Mouse (Mus musculus) G1E (cell line): ENCODE measurements around the gene Gemin8. TPM values are rescaled to one million over a fixed set of nuclear protein-coding genes. Genes with fewer than 3 reads are reported as not detected.

Source experiments
- ATAC-seq: 2 replicates; pipeline ENCODE4 v1.8.0; 2016; ENCODE audit warnings: mild to moderate bottlenecking; ENCODE audit not compliant: insufficient number of reproducible peaks, poor library complexity, low FRiP score, severe bottlenecking; ENCODE audit errors: extremely low read depth
- DNase-seq: peaks from one replicate; pipeline ENCODE4 v3.0.0; 2012; ENCODE audit warnings: low spot score
- H3K27me3 ChIP-seq: 2 replicates; pipeline ENCODE4 v1.6.1; 2012; ENCODE audit warnings: mild to moderate bottlenecking, low read length, inconsistent platforms; ENCODE audit not compliant: insufficient read depth
- H3K36me3 ChIP-seq: replicated peaks from 2 replicates; pipeline ENCODE3; 2012; ENCODE audit warnings: mild to moderate bottlenecking, inconsistent platforms
- H3K4me1 ChIP-seq: 2 replicates; pipeline ENCODE4 v1.6.1; 2012; ENCODE audit warnings: low read depth, low read length, inconsistent platforms, mixed read lengths; ENCODE audit not compliant: insufficient read depth
- H3K4me3 ChIP-seq: 2 replicates; pipeline ENCODE4 v1.5.1; 2012; ENCODE audit warnings: low read depth, mild to moderate bottlenecking, inconsistent platforms, low read length, moderate library complexity, mixed read lengths
- H3K9me3 ChIP-seq: replicated peaks from 2 replicates; pipeline ENCODE4 v1.6.1; 2012; ENCODE audit warnings: inconsistent platforms
- CTCF ChIP-seq: IDR thresholded peaks from 2 replicates; pipeline ENCODE4 v1.5.1; 2012; ENCODE audit warnings: low read depth, low read length, inconsistent platforms, mixed read lengths
- GATA1 ChIP-seq: IDR thresholded peaks from 2 replicates; pipeline ENCODE4 v1.6.1; 2012; ENCODE audit warnings: borderline replicate concordance, low read length, inconsistent platforms, mixed read lengths
- GATA2 ChIP-seq: IDR thresholded peaks from 2 replicates; pipeline ENCODE4 v1.6.1; 2012; ENCODE audit warnings: low read depth, low read length, inconsistent platforms, borderline replicate concordance
- POLR2AphosphoS5 ChIP-seq: IDR thresholded peaks from 2 replicates; pipeline ENCODE4 v1.6.1; 2012; ENCODE audit warnings: low read depth, low read length, inconsistent platforms; ENCODE audit not compliant: insufficient replicate concordance
- TAL1 ChIP-seq: conservative IDR thresholded peaks from 2 replicates; pipeline ENCODE4 v1.6.1; 2012; ENCODE audit warnings: low read depth, low read length, inconsistent platforms, mixed read lengths
- polyA plus RNA-seq: library from polyadenylated mRNA; stranded (reverse); fragments of >175 nt; gene quantifications from 2 replicates; pipeline ENCODE4 v1.2.3, GENCODE M21; 2012
- total RNA-seq, 2 experiments: library from RNA; stranded (forward) in 1 of 2; stranded (reverse) in 1 of 2; fragments of 200-1000 nt in 1 of 2; fragments of >200 nt in 1 of 2; fragmentation: Nextera tagmentation in 1 of 2; gene quantifications; 2 replicates each; pipeline ENCODE4 v1.2.3; 2014 to 2017

The Gemin8 gene
- total RNA-seq (2014; fragmentation: Nextera tagmentation) (18.7 and 19.9 TPM in 2 replicates), total RNA-seq (2017) (11.2 and 11.3 TPM in 2 replicates), polyA plus RNA-seq (4.8 and 6.8 TPM in 2 replicates)

DNA sequence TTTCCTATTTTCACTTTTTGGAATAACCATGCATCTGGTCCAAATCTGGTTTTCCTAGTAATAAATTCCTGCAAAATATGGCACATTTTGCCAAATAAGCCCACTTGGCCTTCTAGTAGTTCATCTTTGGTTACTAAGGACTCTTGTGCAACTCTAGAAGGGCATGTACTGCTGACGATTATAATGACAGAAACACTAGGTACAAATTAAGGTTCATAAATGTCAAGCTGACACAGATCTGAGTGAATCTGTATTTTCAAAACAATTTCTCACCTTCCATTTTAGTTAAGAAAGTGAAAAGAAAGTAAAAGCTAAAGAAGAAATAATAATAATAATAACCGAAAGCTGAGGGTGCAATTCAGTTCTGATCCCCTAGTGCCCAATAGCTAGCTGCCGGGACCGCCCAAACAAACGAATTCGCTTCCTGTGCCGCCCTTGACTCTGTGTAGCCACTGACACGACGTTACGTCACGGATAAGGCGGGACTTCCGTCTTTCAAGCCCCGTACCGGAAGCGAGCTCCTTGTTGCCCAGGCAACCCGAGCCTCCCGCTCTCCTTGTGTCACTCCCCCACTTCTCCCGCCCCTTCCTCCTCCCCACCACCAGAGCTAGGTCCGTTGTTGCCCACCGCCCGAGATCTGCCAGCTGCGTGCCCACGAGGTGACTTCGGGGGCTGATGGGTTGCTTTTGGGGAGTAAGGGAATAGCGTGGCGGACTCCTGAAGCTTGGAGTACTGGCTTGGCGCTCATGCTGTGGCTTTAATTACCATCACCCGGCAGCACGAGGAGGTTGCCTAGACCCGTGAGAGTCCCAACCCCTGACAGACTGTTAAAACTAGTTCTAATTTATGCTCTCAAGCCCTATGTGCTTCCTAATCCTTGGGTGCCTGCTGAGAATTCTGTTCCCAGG lies at the start of gene Gemin8:
TSS of gene Gemin8 (plus strand) at position 563 of the 908 bp plus-strand sequence.
- Histone ChIP-seq H3K4me3 (peak within 1 kb of the TSS; percentile 75), H3K4me1 (peaks cover 10% of the 10 kb centered on the region), H3K27me3 (no peaks in the 10 kb centered on the region), H3K36me3 (peaks cover 6% of the 10 kb centered on the region), H3K9me3 (no peaks in the 10 kb centered on the region)
- TF ChIP-seq POLR2AphosphoS5: no peak
- TF ChIP-seq CTCF: no peak
- no peak for TF ChIP-seq GATA1
- no peak for TF ChIP-seq TAL1
- TF ChIP-seq GATA2: no peak
- DNase-seq (peak; percentile 20), ATAC-seq (peak; percentile 97)

DNA sequence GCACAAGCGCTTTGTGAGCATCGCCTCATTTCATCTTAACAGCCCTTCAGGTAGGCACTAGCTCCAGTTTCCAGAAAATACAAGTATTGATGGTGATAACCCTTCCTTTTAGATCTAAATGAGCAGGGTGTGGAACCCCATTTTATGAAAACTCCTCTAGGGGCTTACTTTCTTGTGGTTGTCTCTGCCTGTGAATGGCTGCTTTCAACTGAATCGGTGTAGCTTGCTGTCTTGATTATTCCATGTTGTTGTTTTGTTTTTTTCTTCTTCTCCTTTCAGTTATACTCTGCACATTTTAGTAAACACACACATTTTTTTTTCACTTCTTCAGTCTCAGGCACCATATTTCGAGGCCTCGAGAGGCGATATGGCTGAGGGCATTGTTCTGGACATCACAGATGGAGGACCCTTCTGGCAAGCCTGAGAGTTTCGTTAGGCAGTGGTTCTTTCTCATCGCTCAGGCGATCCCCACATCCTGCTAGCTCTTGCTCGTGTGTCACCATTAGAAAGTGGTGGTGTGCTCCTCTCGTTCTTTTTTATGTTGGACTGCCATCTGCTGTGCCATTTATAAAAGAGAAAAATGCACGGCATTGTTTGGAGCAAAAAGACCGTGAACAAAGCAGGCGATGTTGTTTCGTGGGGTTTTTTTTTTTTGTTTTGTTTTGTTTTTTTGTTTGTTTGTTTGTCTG lies 23.0 kb upstream of the Gemin8 start:
- DNase-seq: no peak
- no peak for TF ChIP-seq TAL1
- no peak for TF ChIP-seq GATA2
- no peak for TF ChIP-seq CTCF
- no peak for TF ChIP-seq POLR2AphosphoS5
- no peak for TF ChIP-seq GATA1
- Histone ChIP-seq H3K27me3 (no peaks in the 10 kb centered on the region), H3K4me1 (no peaks in the 10 kb centered on the region), H3K4me3 (no peak overlapping the region), H3K36me3 (no peaks in the 10 kb centered on the region), H3K9me3 (no peaks in the 10 kb centered on the region)
- no peak for ATAC-seq

DNA sequence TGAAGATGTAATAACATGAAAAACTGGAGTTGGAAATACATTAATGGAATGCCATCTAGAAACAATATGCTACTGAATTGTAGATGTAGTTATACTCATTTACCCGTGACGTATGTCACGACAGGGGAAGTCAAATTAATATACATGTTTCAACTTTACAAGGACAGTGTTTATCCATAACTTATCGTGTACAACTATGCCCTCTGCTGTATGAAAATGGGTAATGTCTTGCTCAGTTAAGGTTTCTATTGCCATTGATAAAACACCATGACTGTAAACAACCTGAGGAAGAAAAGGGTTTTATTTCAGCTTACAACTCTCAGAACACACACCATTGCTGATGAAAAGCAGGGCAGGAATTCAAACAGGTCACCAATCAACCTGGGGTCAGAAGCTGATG lies 7.5 kb upstream of the Gemin8 start:
- Histone ChIP-seq H3K4me3 (no peak overlapping the region), H3K36me3 (no peaks in the 10 kb centered on the region), H3K9me3 (no peaks in the 10 kb centered on the region), H3K4me1 (no peaks in the 10 kb centered on the region), H3K27me3 (no peaks in the 10 kb centered on the region)
- no peak for DNase-seq
- TF ChIP-seq TAL1 (no peak), GATA2 (no peak), GATA1 (no peak), POLR2AphosphoS5 (no peak), CTCF (no peak)
- no peak for ATAC-seq

DNA sequence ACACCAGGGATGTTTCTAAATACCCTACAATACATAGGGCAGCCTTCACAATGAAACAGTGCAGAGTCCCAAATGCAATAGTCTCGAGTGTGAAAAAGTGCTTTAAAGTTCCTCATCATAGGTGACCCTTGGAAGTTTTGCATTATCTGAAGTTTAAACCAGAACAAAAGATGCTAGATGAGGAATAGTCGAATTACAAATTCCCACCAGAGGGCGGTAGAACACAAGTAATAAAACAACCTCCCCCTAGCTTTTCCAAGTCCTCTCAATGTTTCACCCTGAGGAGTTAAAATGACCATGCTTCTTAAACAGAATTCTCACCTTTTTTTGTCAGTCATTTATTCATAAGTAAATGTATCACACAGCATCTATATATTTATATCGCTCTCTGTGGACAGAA lies 2.9 kb upstream of the Gemin8 start:
- TF ChIP-seq POLR2AphosphoS5: no peak
- TF ChIP-seq TAL1: no peak
- H3K9me3 ChIP-seq: no peaks in the 10 kb centered on the region
- no peak for DNase-seq
- no peaks in the 10 kb centered on the region for H3K36me3 ChIP-seq
- no peak overlapping the region for H3K4me3 ChIP-seq
- no peaks in the 10 kb centered on the region for H3K27me3 ChIP-seq
- H3K4me1 ChIP-seq: peaks cover 4% of the 10 kb centered on the region
- ATAC-seq: no peak

DNA sequence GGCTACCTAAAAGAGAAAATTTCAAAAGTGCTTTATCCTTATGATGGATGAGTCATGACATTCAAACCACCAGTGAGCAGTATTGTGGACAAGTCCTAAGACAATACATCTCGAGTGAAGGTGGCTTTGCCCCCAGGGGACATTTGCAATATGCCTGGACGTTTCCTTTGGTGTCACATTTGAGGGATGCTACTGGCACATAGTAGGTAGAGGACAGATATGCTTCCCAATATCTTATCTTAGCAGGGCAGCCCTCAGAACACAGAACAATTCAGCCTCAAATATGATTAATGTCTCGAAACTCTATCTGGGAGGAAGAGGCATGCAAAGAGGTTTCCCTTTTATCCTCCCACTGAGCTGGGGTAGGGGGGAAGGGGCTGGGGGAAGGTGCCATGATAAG lies 2.3 kb upstream of the Gemin8 start:
- H3K27me3 ChIP-seq: no peaks in the 10 kb centered on the region
- H3K4me3 ChIP-seq: no peak overlapping the region
- DNase-seq (no peak), ATAC-seq (no peak)
- no peaks in the 10 kb centered on the region for H3K36me3 ChIP-seq
- no peak for TF ChIP-seq TAL1
- peaks cover 10% of the 10 kb centered on the region for H3K4me1 ChIP-seq
- H3K9me3 ChIP-seq: no peaks in the 10 kb centered on the region

DNA sequence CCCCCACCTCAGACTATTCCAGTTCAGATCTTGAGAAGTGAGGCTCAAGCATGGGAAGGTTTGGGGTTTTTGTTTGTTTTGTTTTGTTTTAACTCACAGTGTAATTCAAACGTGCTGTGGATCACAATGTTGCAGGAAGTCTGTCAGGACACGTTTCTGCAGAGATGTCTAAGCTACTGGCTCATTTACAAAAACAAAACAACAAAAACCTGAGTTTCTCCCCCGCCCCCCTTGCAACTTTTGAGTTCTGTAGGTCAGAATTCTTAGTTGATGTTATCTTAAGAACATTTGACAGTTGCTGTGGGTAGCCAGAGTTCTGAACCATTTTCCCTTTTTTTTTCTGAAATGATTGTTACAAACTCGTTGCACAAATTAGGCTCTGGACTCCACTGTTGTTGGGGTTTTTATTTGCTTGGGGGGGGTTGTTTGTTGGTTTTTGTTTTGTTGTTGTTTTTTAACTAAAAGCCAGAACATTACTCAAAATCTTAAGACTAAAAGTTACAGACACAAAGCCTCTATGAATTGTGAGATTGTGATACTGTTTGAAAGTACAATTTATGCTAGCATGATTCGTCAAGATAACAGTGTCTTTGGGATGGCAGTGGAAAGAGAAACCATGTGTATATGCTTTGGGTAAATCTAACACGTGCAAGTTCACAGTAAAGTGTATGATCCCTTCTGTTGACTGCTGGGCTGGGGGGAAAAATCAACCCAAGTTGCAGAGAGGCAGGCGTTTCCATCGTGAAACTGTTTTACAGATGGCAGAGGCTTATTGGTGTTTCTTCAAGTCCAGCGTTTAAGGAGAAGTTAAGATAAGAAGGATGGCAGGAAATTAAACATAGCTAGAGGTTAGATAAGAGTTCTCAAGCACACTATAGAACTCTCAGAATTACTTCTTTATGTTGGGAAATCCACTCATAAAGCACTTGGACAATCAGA lies 815 bp downstream of the Gemin8 start:
- H3K9me3 ChIP-seq: no peaks in the 10 kb centered on the region
- H3K4me3 ChIP-seq: peak overlapping the region; percentile 75
- DNase-seq (no peak), ATAC-seq (peak; percentile 45)
- no peaks in the 10 kb centered on the region for H3K27me3 ChIP-seq
- peaks cover 6% of the 10 kb centered on the region for H3K36me3 ChIP-seq
- TF ChIP-seq CTCF (no peak), TAL1 (no peak), GATA1 (no peak), POLR2AphosphoS5 (no peak), GATA2 (no peak)
- H3K4me1 ChIP-seq: peaks cover 10% of the 10 kb centered on the region
